Comparison of ENCODE assay signal across 13 mouse cellular contexts in the genomic region with DNA sequence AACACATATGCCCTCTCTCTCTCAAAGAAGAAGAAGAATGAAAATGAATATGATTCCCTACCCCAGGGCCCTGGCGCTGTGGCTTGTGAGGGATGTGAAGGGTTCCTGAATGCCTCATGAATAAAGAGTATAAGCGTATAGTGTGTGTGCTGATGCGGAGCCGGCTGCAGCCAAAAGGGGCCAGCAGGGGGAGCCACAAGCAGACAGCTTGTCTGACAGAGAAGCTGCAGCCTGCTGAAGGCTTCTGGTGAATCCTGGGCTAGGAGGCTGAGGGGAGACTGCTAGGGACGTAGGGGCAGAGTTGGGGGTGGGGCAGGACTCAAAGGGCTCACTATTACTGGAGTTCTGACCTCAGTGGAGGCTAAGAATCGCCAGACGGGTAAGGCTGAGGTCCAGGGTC. TPM values are rescaled to one million over a fixed set of nuclear protein-coding genes. Genes with fewer than 3 reads are reported as not detected.
A peak's percentile ranks its signal among the peaks of the same experiment; 100 is the strongest.
DNase-seq lines count a peak whose midpoint lies in the region; ATAC-seq and TF ChIP-seq lines count a peak whose summit lies in the region.
"Had no signal": no experiment of that assay in that cellular context is flagged by ENCODE, and none has a peak within 500 bp of the region (broad histone marks: within the 10 kb centered on the region; RNA-seq: fewer than 3 reads in every experiment).

No protein-coding gene starts in this region.

- no peaks in the 10 kb centered on the region for H3K36me3 ChIP-seq in stomach, postnatal 0 days (ENCODE audit: control insufficient read depth, insufficient read depth, low read length)
- peaks cover 3% of the 10 kb centered on the region; the same call in 1 of the 2 replicates for H3K36me3 ChIP-seq in hindbrain, embryonic 13.5 days

- peak; percentile 48 for DNase-seq in heart, postnatal 4 days
- DNase-seq in heart, adult 11 months = no peak
- peak; percentile 45 for DNase-seq in right cerebral cortex, postnatal 4 days
- no peak for DNase-seq in right cerebral cortex, postnatal 36 days (ENCODE audit: low spot score in 2 of 2)
- DNase-seq in ZHBTc4 (ENCODE audit: low read depth, low spot score) = peak; percentile 89
- peak; percentile 64 for DNase-seq in stomach, postnatal 0 days (ENCODE audit: low spot score)
- DNase-seq in layer of hippocampus, adult 8-10 months (ENCODE audit: low spot score in 2 of 2) = no peak
- DNase-seq: cerebellum, adult 9-11 months; kidney, adult 9 months; right cerebral cortex, adult 18-20 months had no signal

- H3K9me3 ChIP-seq in stomach, postnatal 0 days (ENCODE audit: control insufficient read depth, low read length) = no peaks in the 10 kb centered on the region
- H3K9me3 ChIP-seq in hindbrain, embryonic 13.5 days = no peaks in the 10 kb centered on the region
- H3K9me3 ChIP-seq: forebrain, embryonic 13.5 days; heart, embryonic 13.5 days had no signal

- 76% methylated on average over 7 of the region's 7 CpGs for WGBS in stomach, postnatal 0 days
- WGBS in hindbrain, embryonic 13.5 days = 83% methylated on average over 7 of the region's 7 CpGs

- TF ChIP-seq CTCF in stomach, postnatal 0 days (IDR thresholded peaks at IDR 0.05; ENCODE audit: low read depth) = peak; percentile 69

- H3K4me3 ChIP-seq in stomach, postnatal 0 days (ENCODE audit: low read depth, low read length) = no peak overlapping the region
- H3K4me3 ChIP-seq in hindbrain, embryonic 13.5 days = no peak overlapping the region
- H3K4me3 ChIP-seq: forebrain, embryonic 13.5 days; heart, embryonic 13.5 days had no signal

- H3K27me3 ChIP-seq in stomach, postnatal 0 days (ENCODE audit: control insufficient read depth, insufficient read depth, low read length) = no peaks in the 10 kb centered on the region
- H3K27me3 ChIP-seq in hindbrain, embryonic 13.5 days = peaks cover 1% of the 10 kb centered on the region
- H3K27me3 ChIP-seq: forebrain, embryonic 13.5 days had no signal

- H3K27ac ChIP-seq in stomach, postnatal 0 days (replicated peaks) = no peak overlapping the region
- no peak overlapping the region for H3K27ac ChIP-seq in hindbrain, embryonic 13.5 days
- H3K27ac ChIP-seq: forebrain, embryonic 13.5 days; heart, embryonic 13.5 days had no signal

- H3K4me1 ChIP-seq in stomach, postnatal 0 days (replicated peaks; ENCODE audit: control insufficient read depth, insufficient read depth) = peaks cover 12% of the 10 kb centered on the region; the same call in 1 of the 2 replicates
- H3K4me1 ChIP-seq in hindbrain, embryonic 13.5 days (replicated peaks) = peaks cover 14% of the 10 kb centered on the region

- no peak overlapping the region for H3K4me2 ChIP-seq in stomach, postnatal 0 days (replicated peaks; ENCODE audit: low read depth)
- no peak overlapping the region for H3K4me2 ChIP-seq in hindbrain, embryonic 13.5 days
- H3K4me2 ChIP-seq: forebrain, embryonic 13.5 days; heart, embryonic 13.5 days had no signal

- no peak for TF ChIP-seq EP300 in stomach, postnatal 0 days (optimal IDR thresholded peaks at IDR 0.05)

- no peak overlapping the region for H3K9ac ChIP-seq in stomach, postnatal 0 days (ENCODE audit: low read length)
- no peak overlapping the region for H3K9ac ChIP-seq in hindbrain, embryonic 13.5 days
- H3K9ac ChIP-seq: forebrain, embryonic 13.5 days; heart, embryonic 13.5 days had no signal

- no peak for ATAC-seq in stomach, postnatal 0 days (ENCODE audit: low FRiP score, low TSS enrichment)
- no peak for ATAC-seq in hindbrain, embryonic 13.5 days (ENCODE audit: low FRiP score)
- ATAC-seq: forebrain, embryonic 13.5 days had no signal

RNA-seq across cellular contexts. Expression of a gene that starts 16.3 kb away (rescaled TPM):
- total RNA-seq in heart, postnatal 4 days (2021) = 10 to 100 TPM; 70.3 to 73.3 TPM
- polyA plus RNA-seq in stomach, postnatal 0 days (2015; fragmentation: Nextera tagmentation; extraction: Ambion mirVana) = 207 and 211 TPM in 2 replicates
- total RNA-seq in layer of hippocampus, adult 8-10 months (2022) = 100 to 1,000 TPM; 124 to 134 (median 130) TPM
- polyA plus RNA-seq in hindbrain, embryonic 13.5 days (2015; fragmentation: Nextera tagmentation; extraction: Ambion mirVana) = 53.2 and 54.6 TPM in 2 replicates

RNA-seq across cellular contexts. Expression of a gene that starts 16.5 kb away (rescaled TPM):
- 10 to 100 TPM; 32.7 to 39.6 TPM for total RNA-seq in heart, postnatal 4 days (2021)
- 51.9 and 52.6 TPM in 2 replicates for polyA plus RNA-seq in stomach, postnatal 0 days (2015; fragmentation: Nextera tagmentation; extraction: Ambion mirVana)
- 10 to 100 TPM; 29.4 to 43.7 (median 38.7) TPM for total RNA-seq in layer of hippocampus, adult 8-10 months (2022)
- polyA plus RNA-seq in hindbrain, embryonic 13.5 days (2015; fragmentation: Nextera tagmentation; extraction: Ambion mirVana) = 87.7 and 91.7 TPM in 2 replicates

RNA-seq across cellular contexts. Expression of a gene that starts 22.7 kb away (rescaled TPM):
- total RNA-seq in heart, postnatal 4 days (2021) = 1 to 10 TPM; 1.2 to 1.6 TPM
- 26.5 and 30.1 TPM in 2 replicates for polyA plus RNA-seq in stomach, postnatal 0 days (2015; fragmentation: Nextera tagmentation; extraction: Ambion mirVana)
- total RNA-seq in layer of hippocampus, adult 8-10 months (2022) = 1 to 10 TPM in 2 of 4 experiments, under 1 TPM in 2; 0.85 to 1.4 (median 1.1) TPM
- 0.35 and 0.43 TPM in 2 replicates for polyA plus RNA-seq in hindbrain, embryonic 13.5 days (2015; fragmentation: Nextera tagmentation; extraction: Ambion mirVana)

RNA-seq across cellular contexts. Expression of a gene that starts 47.2 kb away (rescaled TPM):
- total RNA-seq in heart, postnatal 4 days (2021) = 10 to 100 TPM; 20.2 to 21.5 TPM
- polyA plus RNA-seq in stomach, postnatal 0 days (2015; fragmentation: Nextera tagmentation; extraction: Ambion mirVana) = 8.0 and 8.8 TPM in 2 replicates
- total RNA-seq in layer of hippocampus, adult 8-10 months (2022) = 100 to 1,000 TPM in 1 of 4 experiments, 10 to 100 TPM in 3; 73.7 to 111 (median 92.3) TPM
- polyA plus RNA-seq in hindbrain, embryonic 13.5 days (2015; fragmentation: Nextera tagmentation; extraction: Ambion mirVana) = 64.4 and 69.5 TPM in 2 replicates

RNA-seq across cellular contexts. Expression of a gene that starts 58.8 kb away (rescaled TPM):
- 10 to 100 TPM; 60.5 to 61.7 TPM for total RNA-seq in heart, postnatal 4 days (2021)
- 52.6 and 53.0 TPM in 2 replicates for polyA plus RNA-seq in stomach, postnatal 0 days (2015; fragmentation: Nextera tagmentation; extraction: Ambion mirVana)
- 10 to 100 TPM; 61.1 to 71.3 (median 66.1) TPM for total RNA-seq in layer of hippocampus, adult 8-10 months (2022)
- polyA plus RNA-seq in hindbrain, embryonic 13.5 days (2015; fragmentation: Nextera tagmentation; extraction: Ambion mirVana) = 63.7 and 64.4 TPM in 2 replicates

Comparison
In these comparisons a context has a peak if more than half of its experiments do, and no peak if none do; other contexts are left out.
1. DNase-seq: peak in heart, postnatal 4 days (single experiment), right cerebral cortex, postnatal 4 days (single experiment), ZHBTc4 (single experiment) and stomach, postnatal 0 days (single experiment); none in heart, adult 11 months (single experiment), right cerebral cortex, postnatal 36 days (0 of 2) and layer of hippocampus, adult 8-10 months (0 of 2).